Mouse (Mus musculus) forebrain, embryonic 16.5 days (tissue): ENCODE data around the gene Ibtk. TPM values are rescaled to one million over a fixed set of nuclear protein-coding genes. Genes with fewer than 3 reads are reported as not detected.
"Not testable (repeated sequence)": the region's sequence is repeated elsewhere in the genome, so short reads cannot be mapped to it uniquely, and the experiment has no call there.

ENCODE experiments used
- ATAC-seq: fragments of 200-750 bp; cut with Nextera tagmentation; 2 replicates; pipeline ENCODE4 v1.8.0; 2017; ENCODE audit warnings: mild to moderate bottlenecking, moderate library complexity
- H3K27ac ChIP-seq: fragments of 300-500 bp; sonication (generic); 2 replicates; pipeline ENCODE4 v1.5.1; 2014; ENCODE audit warnings: low read length, control low read depth
- H3K27me3 ChIP-seq: fragments of 300-500 bp; sonication (generic); replicated peaks from 2 replicates; pipeline ENCODE4 v1.6.1; 2014; ENCODE audit warnings: low read length; ENCODE audit not compliant: control insufficient read depth, insufficient read depth
- H3K36me3 ChIP-seq: fragments of 300-500 bp; sonication (generic); 2 replicates; pipeline ENCODE4 v1.6.1; 2014; ENCODE audit not compliant: control insufficient read depth, insufficient read depth
- H3K4me1 ChIP-seq: fragments of 300-500 bp; sonication (generic); replicated peaks from 2 replicates; pipeline ENCODE4 v1.6.1; 2014; ENCODE audit warnings: low read length; ENCODE audit not compliant: control insufficient read depth, insufficient read depth
- H3K4me2 ChIP-seq: fragments of 300-500 bp; sonication (generic); 2 replicates; pipeline ENCODE4 v1.6.1; 2014; ENCODE audit warnings: mild to moderate bottlenecking, low read length, control low read depth
- H3K4me3 ChIP-seq: fragments of 300-500 bp; sonication (generic); replicated peaks from 2 replicates; pipeline ENCODE4 v1.5.1; 2014; ENCODE audit warnings: mild to moderate bottlenecking, low read length, control low read depth
- H3K9ac ChIP-seq: fragments of 300-500 bp; sonication (generic); replicated peaks from 2 replicates; pipeline ENCODE4 v1.6.1; 2014; ENCODE audit warnings: low read depth, low read length, control low read depth
- H3K9me3 ChIP-seq: fragments of 300-500 bp; sonication (generic); 2 replicates; pipeline ENCODE4 v1.6.1; 2016; ENCODE audit warnings: low read length; ENCODE audit not compliant: control insufficient read depth
- WGBS: fragments of 180-500 bp; shearing (Covaris S2); extraction: QIAGEN DNeasy Blood & Tissue Kit; methylation state at CpG from one replicate; pipeline ENCODE4 v1.1.7; 2014; 5-methylcytosine and 5-hydroxymethylcytosine counted together
- polyA plus RNA-seq: library from polyadenylated mRNA; unstranded; fragments of >200 nt; fragmentation: Nextera tagmentation; extraction: Ambion mirVana; gene quantifications from 2 replicates; pipeline ENCODE4 v1.2.1, GENCODE M21; 2015

The Ibtk gene
- polyA plus RNA-seq: 30.3 and 35.0 TPM in 2 replicates

DNA sequence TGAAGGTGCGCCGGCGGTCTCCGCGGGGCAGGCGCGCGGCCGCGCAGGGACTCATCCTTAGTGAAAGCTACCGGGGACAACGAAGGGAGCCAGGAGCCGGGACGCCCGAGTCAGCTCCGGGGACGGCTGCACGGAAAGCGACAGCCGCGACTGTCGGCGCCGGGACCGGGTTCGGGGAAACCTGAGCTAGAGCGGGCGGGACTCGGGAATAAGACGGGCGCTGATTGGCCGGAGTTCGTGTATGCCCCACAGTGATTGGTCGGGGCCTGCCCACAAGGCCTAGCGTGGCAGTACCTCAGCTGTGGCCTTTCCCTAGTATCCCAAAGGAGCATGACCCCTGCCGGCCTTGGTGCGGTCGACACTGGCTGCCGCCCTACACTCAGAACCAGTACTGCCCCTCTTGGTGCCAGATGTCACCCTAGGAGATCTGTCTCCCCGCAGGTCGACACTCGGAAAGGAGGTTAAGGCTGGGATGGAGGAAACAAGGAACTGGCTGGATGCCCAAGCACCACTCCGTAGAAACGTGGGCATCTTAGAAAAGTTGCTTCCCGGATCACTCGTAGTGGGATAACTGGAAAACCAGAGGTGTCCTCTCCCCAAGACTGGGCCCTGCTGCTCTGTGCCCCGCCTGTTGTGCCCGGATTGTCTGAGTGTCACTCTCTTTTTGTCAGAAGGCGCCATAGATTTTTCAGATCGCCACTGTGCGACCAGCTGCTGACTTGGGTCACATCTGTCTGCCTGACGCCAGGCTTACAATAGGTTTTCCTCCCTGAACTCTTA lies at the start of gene Ibtk:
TSS of gene Ibtk (minus strand) at position 193 of the 780 bp plus-strand sequence.
- under 1% methylated on average over 52 of the region's 52 CpGs for WGBS
- Histone ChIP-seq H3K27me3 (no peaks in the 10 kb centered on the region), H3K9me3 (no peaks in the 10 kb centered on the region), H3K4me3 (peak within 1 kb of the TSS; percentile 75), H3K4me1 (peaks cover 15% of the 10 kb centered on the region), H3K36me3 (no peaks in the 10 kb centered on the region), H3K9ac (peak within 1 kb of the TSS; percentile 94), H3K27ac (peak within 1 kb of the TSS; percentile 97), H3K4me2 (peak within 1 kb of the TSS; percentile 79)
- peak; percentile 99 for ATAC-seq

GRCm38 (mm10) chr9:85791521-85791920 lies 42.4 kb upstream of the Ibtk start:
- not testable (repeated sequence) for H3K9ac ChIP-seq, H3K9me3 ChIP-seq, H3K27ac ChIP-seq, ATAC-seq, H3K27me3 ChIP-seq, H3K4me3 ChIP-seq, H3K4me1 ChIP-seq, H3K4me2 ChIP-seq, H3K36me3 ChIP-seq
- 95% methylated on average over 18 of the region's 18 CpGs for WGBS

GRCm38 (mm10) chr9:85780249-85780648 lies 31.1 kb upstream of the Ibtk start:
- H3K36me3 ChIP-seq: no peaks in the 10 kb centered on the region
- no peak for ATAC-seq
- 93% methylated on average over 4 of the region's 4 CpGs for WGBS
- no peaks in the 10 kb centered on the region for H3K27me3 ChIP-seq
- no peak overlapping the region for H3K4me2 ChIP-seq
- no peaks in the 10 kb centered on the region for H3K9me3 ChIP-seq
- no peak overlapping the region for H3K4me3 ChIP-seq
- peaks cover 4% of the 10 kb centered on the region for H3K4me1 ChIP-seq
- H3K9ac ChIP-seq: no peak overlapping the region
- no peak overlapping the region for H3K27ac ChIP-seq

GRCm38 (mm10) chr9:85779458-85779857 lies 30.3 kb upstream of the Ibtk start:
- 31% methylated on average over 4 of the region's 4 CpGs for WGBS
- Histone ChIP-seq H3K4me1 (peaks cover 4% of the 10 kb centered on the region), H3K36me3 (no peaks in the 10 kb centered on the region), H3K27ac (no peak overlapping the region), H3K4me2 (no peak overlapping the region), H3K9ac (no peak overlapping the region), H3K9me3 (no peaks in the 10 kb centered on the region), H3K4me3 (no peak overlapping the region), H3K27me3 (no peaks in the 10 kb centered on the region)
- 0 out of 2 replicates have a peak, but pooled peaks have one; percentile 62 for ATAC-seq

DNA sequence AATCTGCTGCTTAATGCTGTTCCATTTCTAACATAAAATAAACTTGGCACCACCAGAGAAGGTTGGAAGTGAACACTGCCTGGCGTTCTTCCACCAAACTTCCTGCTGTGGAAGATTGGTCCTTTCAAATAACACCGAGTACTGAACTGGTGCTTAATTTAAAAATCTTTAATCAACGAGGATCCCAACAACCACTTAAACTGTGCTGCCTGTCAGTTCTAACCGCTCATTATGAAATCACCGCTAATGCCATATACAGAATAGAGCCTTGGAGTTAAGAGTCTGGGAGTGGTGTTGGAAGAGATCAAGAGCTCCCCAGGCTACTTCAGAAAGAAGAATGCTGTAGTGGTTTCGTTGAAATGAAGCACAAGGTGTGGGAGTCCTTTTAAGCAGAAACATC lies 28.4 kb upstream of the Ibtk start:
- Histone ChIP-seq H3K9ac (no peak overlapping the region), H3K27ac (no peak overlapping the region), H3K4me2 (no peak overlapping the region), H3K36me3 (no peaks in the 10 kb centered on the region), H3K4me3 (no peak overlapping the region), H3K27me3 (no peaks in the 10 kb centered on the region), H3K9me3 (no peaks in the 10 kb centered on the region), H3K4me1 (peaks cover 4% of the 10 kb centered on the region)
- ATAC-seq: peak; percentile 40; the same call in 1 of the 2 replicates
- 15% methylated on average over 6 of the region's 6 CpGs for WGBS

GRCm38 (mm10) chr9:85772280-85772679 lies 23.1 kb upstream of the Ibtk start:
- Histone ChIP-seq H3K4me1 (no peaks in the 10 kb centered on the region), H3K9ac (no peak overlapping the region), H3K4me2 (no peak overlapping the region), H3K9me3 (no peaks in the 10 kb centered on the region), H3K27me3 (no peaks in the 10 kb centered on the region), H3K27ac (no peak overlapping the region), H3K4me3 (no peak overlapping the region), H3K36me3 (no peaks in the 10 kb centered on the region)
- no peak for ATAC-seq
- 71% methylated on average over 12 of the region's 12 CpGs for WGBS

DNA sequence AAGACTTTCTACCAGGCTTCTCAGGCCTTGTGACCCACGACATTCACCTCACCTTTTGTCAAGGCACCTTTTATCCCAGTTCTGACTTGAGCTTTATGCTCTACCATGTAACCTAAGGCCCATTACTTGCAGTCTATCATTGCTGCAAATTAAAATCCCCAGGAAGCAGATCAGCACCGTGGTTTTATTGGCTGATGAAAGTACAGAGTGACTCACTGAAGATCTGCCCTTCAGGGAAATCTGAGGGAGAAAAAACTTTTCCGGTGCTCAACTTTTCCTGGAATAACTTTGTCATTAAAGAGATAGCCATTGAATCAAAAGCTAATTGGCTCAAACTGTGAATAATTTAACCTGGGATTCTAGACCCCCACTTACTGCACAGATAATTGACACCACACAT lies 22.3 kb upstream of the Ibtk start:
- Histone ChIP-seq H3K9me3 (no peaks in the 10 kb centered on the region), H3K4me3 (no peak overlapping the region), H3K4me1 (no peaks in the 10 kb centered on the region), H3K4me2 (no peak overlapping the region), H3K27ac (no peak overlapping the region), H3K9ac (no peak overlapping the region), H3K27me3 (no peaks in the 10 kb centered on the region), H3K36me3 (no peaks in the 10 kb centered on the region)
- no peak for ATAC-seq
- 49% methylated on average over 3 of the region's 3 CpGs for WGBS

GRCm38 (mm10) chr9:85770369-85770768 lies 21.2 kb upstream of the Ibtk start:
- Histone ChIP-seq H3K27ac (no peak overlapping the region), H3K4me2 (no peak overlapping the region), H3K9me3 (no peaks in the 10 kb centered on the region), H3K4me3 (no peak overlapping the region), H3K27me3 (no peaks in the 10 kb centered on the region), H3K36me3 (no peaks in the 10 kb centered on the region), H3K4me1 (no peaks in the 10 kb centered on the region), H3K9ac (no peak overlapping the region)
- no peak for ATAC-seq
- 90% methylated on average over 4 of the region's 4 CpGs for WGBS

DNA sequence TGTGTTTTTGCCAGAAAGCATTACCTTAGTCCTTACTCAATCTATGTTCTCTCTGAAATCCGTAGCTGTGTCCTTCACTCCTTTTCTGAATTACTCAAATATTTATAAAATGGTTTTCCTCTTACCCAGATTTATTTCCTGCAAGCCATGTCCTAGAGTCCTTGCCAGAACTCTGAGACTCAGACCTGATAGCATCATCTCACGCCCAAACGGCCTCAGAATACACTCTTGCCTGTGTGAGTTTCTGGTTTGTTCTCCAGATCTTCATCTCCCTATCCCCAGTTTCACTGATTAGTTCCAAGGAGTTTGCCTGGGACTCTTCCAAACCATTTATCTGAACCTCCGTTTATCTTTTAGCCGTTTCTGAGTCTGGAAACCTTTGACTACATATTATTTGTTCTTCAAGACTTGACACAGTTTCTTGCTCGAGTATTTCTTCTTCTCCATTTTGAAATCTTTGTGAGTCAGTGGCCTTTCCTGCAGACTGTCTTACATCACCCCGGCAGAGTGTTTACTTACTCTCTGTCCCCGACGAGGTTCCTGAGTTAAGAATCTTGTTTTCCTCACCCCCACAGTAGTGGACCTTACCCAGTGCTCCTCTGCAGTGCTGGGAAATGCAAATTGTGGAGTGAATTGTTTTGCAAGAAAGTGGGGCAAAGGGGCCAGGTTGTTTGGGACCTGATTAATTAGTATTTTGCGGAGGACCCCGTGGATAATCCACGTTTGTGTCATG lies 20.1 kb upstream of the Ibtk start:
- Histone ChIP-seq H3K4me3 (no peak overlapping the region), H3K36me3 (no peaks in the 10 kb centered on the region), H3K9ac (no peak overlapping the region), H3K27me3 (no peaks in the 10 kb centered on the region), H3K4me1 (no peaks in the 10 kb centered on the region), H3K9me3 (no peaks in the 10 kb centered on the region), H3K27ac (no peak overlapping the region), H3K4me2 (no peak overlapping the region)
- 73% methylated on average over 12 of the region's 12 CpGs for WGBS
- ATAC-seq: no peak
